Mouse (Mus musculus): ENCODE measurements around the gene Ift57. TPM values are rescaled to one million over a fixed set of nuclear protein-coding genes. Genes with fewer than 3 reads are reported as not detected.

Gene Ift57
- total RNA-seq, 2 experiments from 2014 or later, result 48.9 to 74.2 TPM

- no peak for ATAC-seq (replicated peaks; ENCODE audit: poor library complexity)
These were observed 88.7 kb downstream of the Ift57 start for GRCm38 (mm10) chr16:49787714-49788113.

- peak; percentile 63 for ATAC-seq (replicated peaks; ENCODE audit: poor library complexity)
These were observed 91.8 kb downstream of the Ift57 start for GRCm38 (mm10) chr16:49790575-49791465.

- ATAC-seq (replicated peaks; ENCODE audit: poor library complexity), result peak; percentile 68
These were observed 93.4 kb downstream of the Ift57 start for GRCm38 (mm10) chr16:49792446-49792878.

- no peak for ATAC-seq (replicated peaks; ENCODE audit: poor library complexity)
These were observed 94.6 kb downstream of the Ift57 start for GRCm38 (mm10) chr16:49793596-49793995.

GRCm38 (mm10) chr16:49796271-49796670, 97.2 kb downstream of the Ift57 start:
- ATAC-seq (replicated peaks; ENCODE audit: poor library complexity), result no peak

GRCm38 (mm10) chr16:49796954-49797353, 97.9 kb downstream of the Ift57 start:
- ATAC-seq (replicated peaks; ENCODE audit: poor library complexity), result no peak

- peak; percentile 6 for ATAC-seq (replicated peaks; ENCODE audit: poor library complexity)
These were observed 99.8 kb downstream of the Ift57 start for GRCm38 (mm10) chr16:49798790-49799189.

GRCm38 (mm10) chr16:49799597-49800561, 100.8 kb downstream of the Ift57 start, which contains the start of gene Cd47:
TSS of gene Cd47 (plus strand) at chr16:49800533.
- peak; percentile 76 for ATAC-seq (replicated peaks; ENCODE audit: poor library complexity)

GRCm38 (mm10) chr16:49800996-49801395, 102.0 kb downstream of the Ift57 start:
- no peak for ATAC-seq (replicated peaks; ENCODE audit: poor library complexity)

- peak; percentile 6; the same call in 1 of the 2 replicates for ATAC-seq (replicated peaks; ENCODE audit: poor library complexity)
These were observed 102.4 kb downstream of the Ift57 start for GRCm38 (mm10) chr16:49801399-49801798.

GRCm38 (mm10) chr16:49802993-49803392, 104.0 kb downstream of the Ift57 start:
- ATAC-seq (replicated peaks; ENCODE audit: poor library complexity), result no peak

GRCm38 (mm10) chr16:49803932-49804461, 105.0 kb downstream of the Ift57 start:
- no peak for ATAC-seq (replicated peaks; ENCODE audit: poor library complexity)

- ATAC-seq (replicated peaks; ENCODE audit: poor library complexity), result no peak; the same call in 1 of the 2 replicates
These were observed 107.9 kb downstream of the Ift57 start for GRCm38 (mm10) chr16:49806920-49807319.

GRCm38 (mm10) chr16:49807419-49807841, 108.4 kb downstream of the Ift57 start:
- peak; percentile 84 for ATAC-seq (replicated peaks; ENCODE audit: poor library complexity)

- no peak for ATAC-seq (replicated peaks; ENCODE audit: poor library complexity)
These were observed 108.9 kb downstream of the Ift57 start for GRCm38 (mm10) chr16:49807862-49808430.

- ATAC-seq (replicated peaks; ENCODE audit: poor library complexity), result no peak
These were observed 112.9 kb downstream of the Ift57 start for GRCm38 (mm10) chr16:49811897-49812296.

GRCm38 (mm10) chr16:49812821-49813616, 114.0 kb downstream of the Ift57 start:
- no peak for ATAC-seq (replicated peaks; ENCODE audit: poor library complexity)

- no peak for ATAC-seq (replicated peaks; ENCODE audit: poor library complexity)
These were observed 115.4 kb downstream of the Ift57 start for GRCm38 (mm10) chr16:49814419-49814818.
